Mouse (Mus musculus) ovary, postnatal 10 days (tissue): ENCODE data around the gene Tex14.

Experiments used
- DNase-seq: peaks from one replicate; pipeline ENCODE4 v3.0.0; 2022; ENCODE audit warnings: low spot score

Tex14 gene

GRCm38 (mm10) chr11:87571361-87571950 is 166.6 kb downstream of the Tex14 start:
- DNase-seq = no peak

- no peak for DNase-seq
Measured at GRCm38 (mm10) chr11:87573751-87574150, 168.9 kb downstream of the Tex14 start.

- no peak for DNase-seq
Measured at GRCm38 (mm10) chr11:87574520-87575180, 169.8 kb downstream of the Tex14 start.

- DNase-seq = no peak
Measured at GRCm38 (mm10) chr11:87577601-87578248, 172.9 kb downstream of the Tex14 start.

GRCm38 (mm10) chr11:87578249-87578962 is 173.5 kb downstream of the Tex14 start:
- DNase-seq = peak; percentile 42

- no peak for DNase-seq
Measured at GRCm38 (mm10) chr11:87578963-87579601, 174.2 kb downstream of the Tex14 start.

GRCm38 (mm10) chr11:87579713-87580112 is 174.8 kb downstream of the Tex14 start:
- no peak for DNase-seq

DNA sequence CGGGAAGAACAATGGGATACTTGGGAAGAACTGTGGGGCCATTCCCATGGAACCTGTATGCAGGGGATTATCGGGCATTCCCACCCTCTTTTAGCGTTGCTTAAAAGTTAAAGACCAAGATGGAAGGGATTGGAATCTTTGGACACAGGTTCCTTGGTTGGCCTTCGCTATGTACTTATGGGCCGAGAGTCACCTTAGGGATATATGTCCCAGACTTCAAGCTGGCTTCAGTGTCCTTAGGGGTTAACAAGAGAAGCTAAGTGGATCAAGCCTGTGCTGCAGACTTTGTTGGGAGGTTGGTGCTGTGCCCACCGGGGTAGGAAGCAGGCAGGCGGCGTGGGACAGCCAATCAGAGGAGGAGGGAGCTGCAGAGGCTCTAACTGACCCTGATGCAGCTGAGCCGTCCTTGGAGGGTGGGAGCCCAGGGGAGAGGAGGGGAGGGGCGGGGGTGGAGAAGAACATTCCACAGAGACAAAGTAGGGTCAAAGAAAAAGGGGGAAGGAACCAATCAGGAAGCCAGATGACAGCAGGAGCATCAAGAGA is 175.7 kb downstream of the Tex14 start:
- DNase-seq = no peak

- DNase-seq = no peak
Measured at GRCm38 (mm10) chr11:87581161-87581865, 176.4 kb downstream of the Tex14 start.

DNA sequence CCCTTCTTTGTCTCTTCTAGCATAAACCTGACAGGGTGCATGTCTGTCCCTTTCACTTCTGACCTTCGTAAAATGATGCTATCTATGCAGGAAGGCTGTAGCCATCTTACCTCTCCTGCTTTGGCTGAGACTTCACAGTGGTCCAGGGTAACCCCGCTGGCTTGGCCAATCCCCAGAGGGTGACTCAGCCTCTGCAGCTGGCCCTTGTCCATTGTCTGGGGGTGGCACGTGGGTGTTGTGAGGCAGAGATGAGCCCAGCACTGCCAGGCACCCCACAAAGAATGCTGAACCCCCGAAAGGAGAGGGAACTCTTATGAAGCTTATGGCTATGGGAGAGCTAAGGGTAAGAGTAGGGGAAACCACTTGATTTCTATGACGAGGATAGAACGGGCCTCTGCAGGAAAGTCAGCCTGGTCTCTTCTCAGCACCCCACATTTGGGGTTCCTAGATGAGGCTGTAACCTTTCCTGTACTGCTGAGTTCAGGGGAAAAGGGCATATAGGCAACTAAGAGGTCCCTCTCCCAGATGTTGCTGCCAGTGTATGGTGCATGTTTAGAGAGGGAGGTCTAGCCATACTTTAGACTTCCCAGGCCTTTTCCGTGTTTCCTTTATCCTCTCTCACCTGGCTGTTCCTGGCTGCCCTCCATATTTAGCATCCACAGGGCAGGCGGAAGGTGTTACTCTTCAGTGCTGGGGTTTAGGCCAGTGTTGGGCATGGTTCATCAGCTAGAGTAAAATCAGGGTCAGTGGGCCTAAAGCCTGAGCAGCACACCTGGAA is 177.3 kb downstream of the Tex14 start:
- DNase-seq = no peak

- no peak for DNase-seq
Measured at GRCm38 (mm10) chr11:87583291-87584034, 178.6 kb downstream of the Tex14 start.

- DNase-seq = no peak
Measured at GRCm38 (mm10) chr11:87584711-87585505, 180.0 kb downstream of the Tex14 start.

DNA sequence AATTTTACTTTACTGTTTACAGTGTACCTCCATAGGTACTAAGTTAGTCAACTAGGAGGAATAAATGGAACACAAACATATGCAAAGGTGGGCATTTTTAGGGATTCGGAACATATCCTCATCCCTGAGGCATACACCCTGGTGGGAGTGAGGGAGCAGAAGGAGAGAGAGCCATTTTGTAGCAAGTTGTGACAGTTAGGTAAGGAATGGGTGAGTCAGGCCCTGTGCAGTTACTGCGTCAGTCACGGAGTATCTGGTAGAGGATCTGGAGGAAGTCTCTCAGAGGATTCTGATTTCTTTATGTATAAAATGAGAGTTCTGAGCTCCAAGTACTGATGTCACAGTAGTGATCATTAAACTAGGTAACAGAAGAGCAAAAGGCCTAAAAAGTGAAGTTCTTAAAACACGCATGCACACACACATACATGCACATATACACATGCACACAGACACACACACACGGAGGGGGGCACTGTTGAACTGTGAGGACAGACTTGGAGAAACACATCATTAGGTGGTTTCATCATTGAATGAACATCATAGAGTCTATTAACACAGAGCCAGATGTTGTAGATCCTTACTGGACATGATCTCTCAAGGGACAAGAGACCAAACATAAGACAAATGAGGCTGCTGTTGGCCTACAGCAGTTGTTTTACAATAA is 182.5 kb downstream of the Tex14 start:
- no peak for DNase-seq

- no peak for DNase-seq
Measured at GRCm38 (mm10) chr11:87589605-87590004, 184.7 kb downstream of the Tex14 start.

- DNase-seq = no peak
Measured at GRCm38 (mm10) chr11:87590841-87591525, 186.1 kb downstream of the Tex14 start.

- DNase-seq = peak; percentile 92
Measured at GRCm38 (mm10) chr11:87591526-87592353, 186.9 kb downstream of the Tex14 start, which contains the start of gene Mtmr4. Gene Mtmr4, plus strand, starts transcription at chr11:87592162.

- no peak for DNase-seq
Measured at GRCm38 (mm10) chr11:87592354-87592695, 187.5 kb downstream of the Tex14 start.
